Mouse (Mus musculus) liver, adult 2 months (tissue): Measurements from ENCODE around the gene Tubgcp2.

Experiments used
- CTCF ChIP-seq: fragments of 200-500 bp; IDR thresholded peaks from 2 replicates; pipeline ENCODE4 v1.5.1; 2011; ENCODE audit warnings: low read depth, low read length, control low read depth
- POLR2A ChIP-seq: fragments of 200-500 bp; IDR thresholded peaks from 2 replicates; pipeline ENCODE4 v1.6.1; 2011; ENCODE audit warnings: low read length, control low read depth; ENCODE audit not compliant: insufficient read depth; ENCODE audit errors: extremely low read depth

DNA sequence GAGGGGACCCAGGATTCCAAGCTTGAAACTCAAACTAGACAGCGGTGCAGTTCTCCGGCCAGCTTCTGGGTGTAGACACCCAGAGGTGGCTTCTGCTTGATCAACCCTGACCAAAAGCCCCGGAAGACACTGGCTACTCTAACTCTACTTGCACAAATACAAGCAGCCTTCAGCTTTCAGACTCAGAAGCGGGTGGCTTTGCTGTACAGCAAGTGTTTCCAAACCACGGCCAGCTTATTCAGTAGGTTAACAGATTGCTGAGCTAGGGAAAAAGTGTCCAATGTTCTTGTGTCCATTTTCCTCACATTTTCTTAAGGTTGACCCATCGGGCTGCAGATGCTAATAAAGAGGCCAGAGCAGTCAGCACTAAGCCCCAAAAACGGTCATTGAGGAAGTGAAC is 22.1 kb upstream of the Tubgcp2 start:
- TF ChIP-seq CTCF, result no peak
- no peak for TF ChIP-seq POLR2A
